Mouse (Mus musculus) embryonic facial prominence, embryonic 10.5 days (tissue): Measurements from ENCODE around the gene Th. TPM values are rescaled to one million over a fixed set of nuclear protein-coding genes. Genes with fewer than 3 reads are reported as not detected.

Experiments used
- DNase-seq: peaks from one replicate; pipeline ENCODE4 v3.0.0-alpha.2; 2017; ENCODE audit warnings: low spot score
- H3K27ac ChIP-seq: fragments of 300-500 bp; sonication (generic); replicated peaks from 2 replicates; pipeline ENCODE4 v1.5.1; 2016; ENCODE audit warnings: mild to moderate bottlenecking
- H3K27me3 ChIP-seq: fragments of 300-500 bp; sonication (generic); replicated peaks from 2 replicates; pipeline ENCODE4 v1.6.1; 2016; ENCODE audit warnings: low read depth, mild to moderate bottlenecking; ENCODE audit not compliant: poor library complexity, severe bottlenecking
- H3K36me3 ChIP-seq: fragments of 300-500 bp; sonication (generic); replicated peaks from 2 replicates; pipeline ENCODE4 v1.6.1; 2016; ENCODE audit warnings: mild to moderate bottlenecking, moderate library complexity
- H3K4me1 ChIP-seq: fragments of 300-500 bp; sonication (generic); 2 replicates; pipeline ENCODE4 v1.6.1; 2016
- H3K4me3 ChIP-seq: fragments of 300-500 bp; sonication (generic); 2 replicates; pipeline ENCODE4 v1.5.1; 2016; ENCODE audit warnings: mild to moderate bottlenecking, moderate library complexity
- H3K9me3 ChIP-seq: fragments of 300-500 bp; sonication (generic); 2 replicates; pipeline ENCODE4 v1.6.1; 2016; ENCODE audit warnings: mild to moderate bottlenecking
- WGBS: fragments of 180-500 bp; shearing (Covaris S2); methylation state at CpG from one replicate; pipeline ENCODE4 v1.1.7; 2016; 5-methylcytosine and 5-hydroxymethylcytosine counted together
- polyA plus RNA-seq: library from polyadenylated mRNA; unstranded; fragments of >200 nt; fragmentation: Nextera tagmentation; extraction: Ambion mirVana; gene quantifications from 2 replicates; pipeline ENCODE4 v1.2.1, GENCODE M21; 2016

The Th gene
- polyA plus RNA-seq, 1 experiment from 2014 or later: 5.6 TPM

DNA sequence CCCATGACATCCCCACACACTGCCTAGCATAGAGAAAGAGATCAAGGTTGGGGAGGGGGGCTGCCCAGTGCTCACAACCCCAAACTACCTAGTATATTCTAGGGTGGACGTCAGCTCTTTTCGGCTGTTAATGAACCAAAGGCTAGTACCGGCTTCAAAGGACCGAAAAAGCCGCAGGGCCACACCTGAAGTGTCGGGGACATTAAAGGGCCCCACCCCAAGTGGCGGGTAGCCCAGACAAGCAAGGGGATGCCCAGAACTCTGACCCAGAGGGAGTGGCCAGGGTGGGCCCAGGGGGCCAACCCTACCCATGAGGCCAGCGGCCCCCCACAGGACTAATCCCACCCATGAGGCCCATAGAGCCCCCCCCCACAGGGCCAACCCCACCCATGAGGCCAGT is 3.6 kb downstream of the Th start:
- Histone ChIP-seq H3K27ac (no peak overlapping the region), H3K4me3 (no peak overlapping the region), H3K4me1 (no peaks in the 10 kb centered on the region), H3K36me3 (no peaks in the 10 kb centered on the region), H3K9me3 (no peaks in the 10 kb centered on the region), H3K27me3 (0 out of 2 replicates have a peak, but pooled peaks cover 7% of the 10 kb centered on the region)
- WGBS: 87% methylated on average over 8 of the region's 8 CpGs
- no peak for DNase-seq

DNA sequence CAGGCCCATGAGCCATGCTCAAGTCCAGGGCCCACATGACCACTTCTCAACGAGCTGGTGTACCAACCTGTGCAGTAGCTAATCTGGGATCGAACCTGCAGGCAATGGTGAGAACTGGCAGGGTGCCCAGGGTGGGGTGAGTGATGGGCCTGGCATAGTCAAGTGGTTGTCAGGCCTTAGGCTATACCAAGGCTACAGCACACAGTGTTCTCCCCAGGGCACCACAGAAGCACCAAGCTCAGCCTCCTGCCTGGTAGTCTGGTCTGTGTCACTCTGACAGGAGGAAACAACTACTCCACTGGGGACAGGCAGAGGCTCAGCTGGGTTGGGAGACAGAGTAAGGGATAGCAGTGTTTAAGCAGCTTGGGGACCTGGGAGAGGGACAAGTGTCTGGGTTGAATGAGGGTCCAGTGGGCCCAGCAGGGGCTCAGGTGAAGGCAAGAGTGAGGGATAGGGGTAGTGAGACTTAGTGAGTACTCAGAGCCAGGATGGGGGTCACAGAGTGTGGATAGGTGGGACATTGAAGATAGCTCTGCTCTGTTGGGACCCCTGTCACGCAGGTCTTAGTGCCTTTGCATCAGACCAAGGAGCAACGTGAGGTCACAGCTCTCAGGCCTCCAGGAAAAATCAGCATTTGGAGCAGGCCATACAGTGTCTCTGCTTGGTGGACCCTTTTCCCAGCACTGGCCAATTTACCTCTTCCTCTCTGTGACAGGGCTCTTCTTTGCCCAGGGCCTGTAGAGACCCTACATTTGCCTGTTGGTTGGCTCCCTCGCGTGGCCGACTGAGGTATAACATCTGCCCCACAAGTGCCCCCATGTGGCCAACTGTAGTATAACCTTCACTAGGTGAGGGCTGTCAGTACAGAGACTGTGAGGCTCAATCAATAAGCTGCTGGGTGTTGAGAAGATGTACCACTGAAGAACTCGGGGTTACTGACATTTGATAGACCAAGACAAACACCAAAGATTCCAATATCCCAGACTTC is 12.0 kb downstream of the Th start:
- Histone ChIP-seq H3K36me3 (no peaks in the 10 kb centered on the region), H3K4me3 (no peak overlapping the region), H3K27me3 (peaks cover 16% of the 10 kb centered on the region; the same call in 1 of the 2 replicates), H3K27ac (no peak overlapping the region), H3K9me3 (no peaks in the 10 kb centered on the region), H3K4me1 (peaks cover 10% of the 10 kb centered on the region)
- DNase-seq: peak; percentile 87
- WGBS: 31% methylated on average over 8 of the region's 8 CpGs

GRCm38 (mm10) chr7:142917659-142918058 is 13.3 kb downstream of the Th start:
- Histone ChIP-seq H3K27me3 (peaks cover 16% of the 10 kb centered on the region; the same call in 1 of the 2 replicates), H3K4me3 (no peak overlapping the region), H3K36me3 (no peaks in the 10 kb centered on the region), H3K4me1 (peaks cover 10% of the 10 kb centered on the region), H3K27ac (no peak overlapping the region), H3K9me3 (no peaks in the 10 kb centered on the region)
- 84% methylated on average over 5 of the region's 5 CpGs for WGBS
- DNase-seq: no peak

GRCm38 (mm10) chr7:142916178-142916577 is 14.8 kb downstream of the Th start:
- Histone ChIP-seq H3K9me3 (no peaks in the 10 kb centered on the region), H3K27me3 (peaks cover 16% of the 10 kb centered on the region; the same call in 1 of the 2 replicates), H3K27ac (peak overlapping the region; percentile 59; the same call in 1 of the 2 replicates), H3K4me1 (peaks cover 10% of the 10 kb centered on the region), H3K36me3 (no peaks in the 10 kb centered on the region), H3K4me3 (no peak overlapping the region)
- 54% methylated on average over 8 of the region's 8 CpGs for WGBS
- no peak for DNase-seq

DNA sequence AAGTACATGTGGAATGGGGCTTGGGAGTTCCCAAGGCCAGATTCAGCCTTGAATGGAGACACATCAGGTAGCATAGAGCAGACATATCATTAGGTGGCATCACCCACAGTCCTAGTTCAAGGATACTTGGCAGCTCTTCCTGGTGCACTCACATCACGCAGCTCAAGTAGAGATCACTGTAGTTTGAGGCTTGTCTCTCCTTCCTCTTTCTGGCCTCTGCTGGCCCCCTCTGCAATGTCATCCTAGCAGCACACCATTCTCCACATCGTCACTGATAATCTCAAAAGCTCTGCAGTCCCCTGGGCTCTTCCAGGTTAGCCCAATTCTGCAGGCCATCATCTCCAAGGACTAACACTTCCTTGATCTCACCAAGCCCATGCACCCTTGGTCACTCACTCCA is 19.2 kb downstream of the Th start:
- peaks cover 12% of the 10 kb centered on the region; the same call in 1 of the 2 replicates for H3K27me3 ChIP-seq
- no peak overlapping the region for H3K27ac ChIP-seq
- no peak for DNase-seq
- H3K36me3 ChIP-seq: no peaks in the 10 kb centered on the region
- 94% methylated on average over 2 of the region's 2 CpGs for WGBS
- peaks cover 20% of the 10 kb centered on the region for H3K4me1 ChIP-seq
- H3K4me3 ChIP-seq: no peak overlapping the region
- no peaks in the 10 kb centered on the region for H3K9me3 ChIP-seq

GRCm38 (mm10) chr7:142910104-142910503 is 20.8 kb downstream of the Th start:
- peaks cover 10% of the 10 kb centered on the region for H3K4me1 ChIP-seq
- 71% methylated on average over 2 of the region's 2 CpGs for WGBS

DNA sequence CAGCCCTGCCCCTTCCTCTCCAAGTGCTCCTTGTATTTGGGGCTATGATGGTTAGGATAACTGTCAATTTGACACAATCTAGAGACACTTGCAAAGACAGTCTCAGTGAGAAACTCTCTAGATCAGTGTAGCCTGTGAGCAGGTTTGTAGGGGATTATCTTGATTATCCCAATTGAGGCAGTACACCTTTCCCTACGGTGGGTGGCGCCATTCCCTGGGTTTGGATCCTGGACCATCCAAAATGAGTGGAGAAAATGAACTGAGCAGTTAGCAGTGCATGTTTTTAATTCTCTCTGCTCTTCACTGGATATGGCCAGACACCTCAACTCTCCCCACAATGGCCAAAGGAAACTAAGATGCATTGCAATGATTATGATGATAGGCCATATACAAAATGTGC is 21.3 kb downstream of the Th start:
- H3K36me3 ChIP-seq: no peaks in the 10 kb centered on the region
- H3K27ac ChIP-seq: no peak overlapping the region
- DNase-seq: no peak
- H3K4me3 ChIP-seq: no peak overlapping the region
- peaks cover 7% of the 10 kb centered on the region; the same call in 1 of the 2 replicates for H3K27me3 ChIP-seq
- no peaks in the 10 kb centered on the region for H3K9me3 ChIP-seq
- 36% methylated on average over 2 of the region's 2 CpGs for WGBS
- H3K4me1 ChIP-seq: peaks cover 11% of the 10 kb centered on the region

More at GRCm38 (mm10) chr7:142910104-142910503, 20.8 kb downstream of the Th start:
- no peak for DNase-seq
- H3K36me3 ChIP-seq: no peaks in the 10 kb centered on the region
- no peaks in the 10 kb centered on the region for H3K9me3 ChIP-seq
- 0 out of 2 replicates have a peak, but pooled peaks cover 5% of the 10 kb centered on the region for H3K27me3 ChIP-seq
- H3K27ac ChIP-seq: no peak overlapping the region
- no peak overlapping the region for H3K4me3 ChIP-seq

DNA sequence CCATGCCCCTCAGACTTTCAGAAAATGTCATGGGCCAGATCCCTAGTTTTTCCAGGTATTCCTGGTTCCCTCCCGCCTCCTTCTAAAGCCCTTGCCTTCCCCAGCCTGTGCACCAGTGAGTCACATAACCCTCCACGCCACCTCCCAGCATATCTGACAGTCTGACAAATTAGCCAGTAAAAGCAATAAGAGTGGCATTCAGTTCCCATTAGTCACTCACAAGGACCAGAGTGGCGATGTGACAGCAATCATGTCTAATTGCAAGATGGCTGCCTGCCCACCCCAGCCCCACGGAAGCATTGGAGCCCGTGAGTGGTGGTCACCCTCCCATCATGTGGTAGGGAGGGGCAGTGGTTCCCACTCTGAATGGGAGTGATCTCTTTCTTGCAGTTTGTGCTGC is 25.3 kb downstream of the Th start:
- no peak for DNase-seq
- Histone ChIP-seq H3K9me3 (no peaks in the 10 kb centered on the region), H3K27ac (no peak overlapping the region), H3K4me3 (no peak overlapping the region), H3K27me3 (peaks cover 25% of the 10 kb centered on the region), H3K36me3 (no peaks in the 10 kb centered on the region), H3K4me1 (peaks cover 47% of the 10 kb centered on the region)
- 72% methylated on average over 5 of the region's 5 CpGs for WGBS

GRCm38 (mm10) chr7:142904331-142904730 is 26.6 kb downstream of the Th start:
- 38% methylated on average over 7 of the region's 7 CpGs for WGBS
- peak overlapping the region; percentile 30; the same call in 1 of the 2 replicates for H3K27ac ChIP-seq

GRCm38 (mm10) chr7:142902931-142903330 is 28.0 kb downstream of the Th start:
- DNase-seq: no peak
- H3K4me1 ChIP-seq: peaks cover 66% of the 10 kb centered on the region
- 20% methylated on average over 4 of the region's 4 CpGs for WGBS

More at GRCm38 (mm10) chr7:142904331-142904730, 26.6 kb downstream of the Th start:
- no peak overlapping the region for H3K4me3 ChIP-seq
- no peaks in the 10 kb centered on the region for H3K36me3 ChIP-seq
- H3K9me3 ChIP-seq: no peaks in the 10 kb centered on the region
- no peak for DNase-seq
- H3K27me3 ChIP-seq: peaks cover 38% of the 10 kb centered on the region
- H3K4me1 ChIP-seq: peaks cover 59% of the 10 kb centered on the region

GRCm38 (mm10) chr7:142901774-142902173 is 29.2 kb downstream of the Th start:
- Histone ChIP-seq H3K36me3 (no peaks in the 10 kb centered on the region), H3K9me3 (no peaks in the 10 kb centered on the region), H3K4me1 (peaks cover 74% of the 10 kb centered on the region), H3K27me3 (peaks cover 48% of the 10 kb centered on the region), H3K4me3 (no peak overlapping the region), H3K27ac (peak overlapping the region; percentile 61; the same call in 1 of the 2 replicates)
- no peak for DNase-seq
- 73% methylated on average over 7 of the region's 7 CpGs for WGBS

More at GRCm38 (mm10) chr7:142902931-142903330, 28.0 kb downstream of the Th start:
- H3K27ac ChIP-seq: peak overlapping the region; percentile 69
- H3K36me3 ChIP-seq: no peaks in the 10 kb centered on the region
- no peak overlapping the region for H3K4me3 ChIP-seq
- H3K27me3 ChIP-seq: peaks cover 49% of the 10 kb centered on the region
- H3K9me3 ChIP-seq: no peaks in the 10 kb centered on the region

- peak overlapping the region; percentile 15; the same call in 1 of the 2 replicates for H3K27ac ChIP-seq
- 53% methylated on average over 19 of the region's 19 CpGs for WGBS
Observed at GRCm38 (mm10) chr7:142899872-142900271, 31.1 kb downstream of the Th start.

More at GRCm38 (mm10) chr7:142899872-142900271, 31.1 kb downstream of the Th start:
- Histone ChIP-seq H3K27me3 (peaks cover 63% of the 10 kb centered on the region), H3K36me3 (no peaks in the 10 kb centered on the region), H3K9me3 (no peaks in the 10 kb centered on the region), H3K4me1 (peaks cover 77% of the 10 kb centered on the region), H3K4me3 (no peak overlapping the region)
- DNase-seq: no peak
